Mouse (Mus musculus): ENCODE results near the gene Ephx3. TPM values are rescaled to one million over a fixed set of nuclear protein-coding genes. Genes with fewer than 3 reads are reported as not detected.
"Not testable (repeated sequence)": the region's sequence is repeated elsewhere in the genome, so short reads cannot be mapped to it uniquely, and the experiment has no call there.

Gene Ephx3
- not detected in 2 replicates for polyA plus RNA-seq (2016; fragmentation: Nextera tagmentation; extraction: Ambion mirVana)

DNA sequence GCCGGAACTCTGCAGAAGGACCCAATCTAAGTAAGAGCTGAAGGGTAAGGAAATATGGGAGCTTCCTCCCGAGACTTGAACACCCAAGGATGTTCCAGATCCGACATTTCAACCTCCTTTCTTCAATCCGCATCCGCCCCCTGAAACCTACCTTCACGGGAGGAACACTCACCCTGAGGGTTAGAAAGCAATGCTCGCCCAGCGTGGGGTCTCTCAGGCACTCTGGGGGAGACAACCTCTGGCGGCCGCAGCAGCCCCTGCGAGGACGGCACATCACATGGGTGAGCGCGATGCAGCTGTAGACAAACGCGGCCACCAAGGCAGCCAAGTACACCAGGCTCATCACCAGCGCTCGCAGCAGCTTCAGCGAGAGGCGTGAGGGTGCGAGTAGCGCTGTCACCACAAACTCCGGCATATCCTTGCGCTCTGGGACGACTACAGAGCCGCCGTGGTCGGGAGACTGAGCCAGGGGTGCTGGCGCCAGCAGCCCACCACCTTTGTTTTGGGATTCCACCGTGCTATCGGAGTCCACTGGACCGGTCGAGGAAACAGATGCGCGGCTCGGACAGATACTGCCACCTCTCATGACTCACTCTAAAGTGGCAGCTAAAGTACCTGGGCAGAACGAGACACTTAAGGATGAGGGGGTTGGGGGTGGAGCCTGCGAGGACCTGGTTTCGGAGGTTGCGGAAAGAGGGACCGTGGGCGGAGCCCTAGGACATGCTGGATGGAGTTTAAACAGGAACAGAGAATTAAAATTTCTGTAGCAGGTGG, at the start of gene Ephx3:
Ephx3 (minus strand) TSS at position 687 of the 774 bp plus-strand sequence.
- Histone ChIP-seq H3K9me3 (no peaks in the 10 kb centered on the region), H3K27me3 (ENCODE audit: insufficient read depth, poor library complexity, severe bottlenecking) (peaks cover 39% of the 10 kb centered on the region), H3K4me3 (peak within 1 kb of the TSS; percentile 58), H3K36me3 (no peaks in the 10 kb centered on the region), H3K4me1 (peaks cover 19% of the 10 kb centered on the region), H3K27ac (no peak within 1 kb of the TSS)
- DNase-seq (ENCODE audit: low spot score), result no peak
- 5% methylated on average over 42 of the region's 42 CpGs for WGBS

DNA sequence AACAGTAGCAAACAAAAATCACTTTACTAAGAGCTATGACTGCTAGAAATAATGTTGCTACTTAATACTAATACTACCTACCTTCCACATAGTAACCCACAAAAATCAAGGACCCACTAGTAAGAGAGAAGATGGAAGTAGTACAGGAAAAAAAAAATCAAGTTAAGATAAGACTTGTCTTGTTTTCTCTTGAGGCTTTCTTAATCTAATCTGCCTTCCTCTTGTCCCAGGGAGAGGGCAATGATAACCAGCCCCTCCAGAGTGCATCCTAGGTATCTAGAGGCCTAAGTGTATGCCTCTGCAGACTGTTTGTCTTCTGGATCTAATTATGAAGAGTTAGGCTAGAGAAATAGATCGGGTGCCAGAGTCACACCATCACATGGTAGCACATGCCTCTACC, 49.2 kb upstream of the Ephx3 start:
- DNase-seq (ENCODE audit: low spot score), result no peak
- no peaks in the 10 kb centered on the region for H3K9me3 ChIP-seq
- no peaks in the 10 kb centered on the region for H3K27me3 ChIP-seq (ENCODE audit: insufficient read depth, poor library complexity, severe bottlenecking)
- H3K36me3 ChIP-seq, result peaks cover 13% of the 10 kb centered on the region; the same call in 1 of the 2 replicates
- H3K4me1 ChIP-seq, result peaks cover 31% of the 10 kb centered on the region
- H3K4me3 ChIP-seq, result no peak overlapping the region
- WGBS, result 29% methylated on average over 1 of the region's 1 CpGs
- no peak overlapping the region for H3K27ac ChIP-seq

DNA sequence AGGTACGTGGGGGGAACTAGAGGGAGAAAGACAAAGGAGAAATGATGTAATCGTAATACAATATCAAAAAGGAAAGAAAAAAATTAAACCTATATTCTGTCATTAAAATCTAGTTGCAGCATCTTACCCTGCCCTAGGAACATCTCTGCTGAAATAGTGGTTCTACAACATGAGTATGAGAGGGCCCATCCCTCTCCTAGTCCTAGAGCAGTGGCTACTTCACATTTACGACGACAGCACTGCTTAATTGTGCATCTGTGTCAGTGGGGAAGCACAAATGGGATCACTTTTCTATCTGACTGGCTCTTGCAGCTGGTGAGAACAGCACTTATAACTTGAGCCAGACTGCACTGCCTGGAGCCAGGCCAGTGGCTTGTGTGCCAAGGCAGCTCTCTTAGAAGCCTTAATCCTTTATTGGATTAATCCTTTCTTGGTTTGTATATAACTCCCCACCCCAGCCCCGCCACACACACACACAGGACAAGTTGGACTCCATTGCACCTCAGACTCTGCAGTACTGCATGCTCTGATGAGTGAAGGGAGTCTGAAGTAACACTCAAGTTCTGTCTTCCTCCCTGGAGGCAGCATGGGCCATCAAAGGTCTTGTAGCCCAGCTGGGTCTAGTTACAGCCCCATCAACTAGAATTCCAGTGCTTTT, 46.3 kb upstream of the Ephx3 start:
- no peaks in the 10 kb centered on the region for H3K27me3 ChIP-seq (ENCODE audit: insufficient read depth, poor library complexity, severe bottlenecking)
- H3K36me3 ChIP-seq, result peaks cover 6% of the 10 kb centered on the region; the same call in 1 of the 2 replicates
- DNase-seq (ENCODE audit: low spot score), result no peak
- no peak overlapping the region for H3K27ac ChIP-seq
- H3K9me3 ChIP-seq, result no peaks in the 10 kb centered on the region
- no peak overlapping the region for H3K4me3 ChIP-seq
- WGBS, result 87% methylated on average over 5 of the region's 5 CpGs
- peaks cover 27% of the 10 kb centered on the region for H3K4me1 ChIP-seq

DNA sequence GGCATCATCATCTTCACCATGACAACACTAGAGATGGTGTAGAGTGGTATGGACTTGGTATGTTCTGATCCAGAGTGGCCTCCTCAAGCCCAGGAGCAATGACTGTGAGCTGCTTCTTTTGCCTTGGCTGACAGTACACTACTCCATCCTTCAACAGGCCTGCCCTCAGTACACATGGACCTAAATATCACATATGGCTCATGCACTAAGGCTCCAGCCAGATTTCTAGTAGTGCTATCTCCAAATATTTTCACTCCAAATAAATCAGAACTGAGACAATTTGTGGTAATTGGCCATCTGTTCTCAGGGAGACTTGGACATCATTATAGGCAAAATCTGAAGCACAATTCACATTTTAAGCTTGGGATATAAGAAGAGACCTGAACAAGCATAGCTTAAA, 43.8 kb upstream of the Ephx3 start:
- Histone ChIP-seq H3K9me3 (no peaks in the 10 kb centered on the region), H3K36me3 (peaks cover 23% of the 10 kb centered on the region), H3K4me1 (peaks cover 12% of the 10 kb centered on the region), H3K4me3 (no peak overlapping the region), H3K27ac (no peak overlapping the region), H3K27me3 (ENCODE audit: insufficient read depth, poor library complexity, severe bottlenecking) (no peaks in the 10 kb centered on the region)
- DNase-seq (ENCODE audit: low spot score), result no peak

DNA sequence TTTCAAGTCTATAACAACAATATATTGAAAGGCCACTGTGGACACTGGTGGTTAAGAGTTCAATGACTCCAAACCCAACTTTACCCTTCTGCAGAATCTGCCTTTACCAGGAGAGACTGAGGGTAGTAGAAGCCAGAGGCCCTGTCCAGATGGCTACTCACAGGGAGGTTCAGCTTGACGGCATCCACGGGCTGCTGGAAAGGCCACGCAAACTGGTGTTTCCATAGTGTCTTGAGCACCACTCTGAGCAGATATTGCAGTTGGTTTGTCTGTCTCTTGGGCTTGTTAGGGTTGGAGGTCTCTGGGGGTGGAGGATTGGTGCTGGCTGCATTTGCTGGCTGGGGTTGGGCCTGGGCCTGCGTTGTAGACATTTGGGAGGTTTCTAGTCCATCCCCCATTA, 39.9 kb upstream of the Ephx3 start:
- H3K36me3 ChIP-seq, result peaks cover 56% of the 10 kb centered on the region
- 95% methylated on average over 4 of the region's 4 CpGs for WGBS

DNA sequence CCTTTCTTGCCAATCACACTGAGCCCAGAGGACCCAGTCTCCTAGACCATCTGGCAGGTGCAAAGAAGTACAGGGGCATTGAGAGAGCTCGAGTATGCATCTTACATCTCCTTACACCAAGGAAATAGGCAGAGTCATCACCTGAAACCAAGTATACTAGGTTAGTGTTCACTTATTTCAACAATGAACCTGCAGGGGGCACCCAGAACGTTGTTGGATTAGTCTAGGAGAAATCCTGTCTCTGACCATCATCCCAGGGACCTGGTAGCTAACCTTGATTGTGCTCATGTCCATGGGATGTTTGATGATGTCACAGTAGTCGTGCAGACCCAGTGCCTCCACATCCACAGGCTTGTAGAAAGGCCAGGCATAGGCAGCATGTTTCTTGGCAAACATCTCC, 31.5 kb upstream of the Ephx3 start:
- no peak for DNase-seq (ENCODE audit: low spot score)
- H3K9me3 ChIP-seq, result no peaks in the 10 kb centered on the region
- 80% methylated on average over 3 of the region's 3 CpGs for WGBS
- H3K27ac ChIP-seq, result no peak overlapping the region
- no peaks in the 10 kb centered on the region for H3K4me1 ChIP-seq
- peaks cover 94% of the 10 kb centered on the region for H3K36me3 ChIP-seq
- no peak overlapping the region for H3K4me3 ChIP-seq
- H3K27me3 ChIP-seq (ENCODE audit: insufficient read depth, poor library complexity, severe bottlenecking), result no peaks in the 10 kb centered on the region

More for the DNA sequence above, 39.9 kb upstream of the Ephx3 start:
- no peak for DNase-seq (ENCODE audit: low spot score)
- no peaks in the 10 kb centered on the region for H3K9me3 ChIP-seq
- no peak overlapping the region for H3K4me3 ChIP-seq
- H3K4me1 ChIP-seq, result peaks cover under 1% of the 10 kb centered on the region; the same call in 1 of the 2 replicates
- H3K27ac ChIP-seq, result no peak overlapping the region
- H3K27me3 ChIP-seq (ENCODE audit: insufficient read depth, poor library complexity, severe bottlenecking), result no peaks in the 10 kb centered on the region

DNA sequence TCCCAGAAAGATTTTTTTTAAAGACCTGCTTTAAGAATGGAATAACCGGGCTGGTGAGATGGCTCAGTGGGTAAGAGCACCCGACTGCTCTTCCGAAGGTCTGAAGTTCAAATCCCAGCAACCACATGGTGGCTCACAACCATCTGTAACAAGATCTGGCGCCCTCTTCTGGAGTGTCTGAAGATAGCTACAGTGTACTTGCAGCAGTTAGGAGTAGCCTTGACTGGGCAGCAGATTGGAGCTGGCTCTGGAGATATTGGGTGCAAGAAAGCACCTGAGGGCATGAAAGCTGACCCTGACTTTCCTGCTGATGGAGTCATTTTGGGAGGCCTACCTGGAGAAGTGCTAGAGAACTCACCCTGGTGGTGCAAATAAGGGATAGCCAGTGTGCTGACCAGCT, 26.2 kb upstream of the Ephx3 start:
- not testable (repeated sequence) for H3K27ac ChIP-seq; H3K4me1 ChIP-seq; H3K9me3 ChIP-seq; H3K27me3 ChIP-seq (ENCODE audit: insufficient read depth, poor library complexity, severe bottlenecking); DNase-seq (ENCODE audit: low spot score); H3K4me3 ChIP-seq
- 74% methylated on average over 4 of the region's 4 CpGs for WGBS
- peaks cover 93% of the 10 kb centered on the region for H3K36me3 ChIP-seq

DNA sequence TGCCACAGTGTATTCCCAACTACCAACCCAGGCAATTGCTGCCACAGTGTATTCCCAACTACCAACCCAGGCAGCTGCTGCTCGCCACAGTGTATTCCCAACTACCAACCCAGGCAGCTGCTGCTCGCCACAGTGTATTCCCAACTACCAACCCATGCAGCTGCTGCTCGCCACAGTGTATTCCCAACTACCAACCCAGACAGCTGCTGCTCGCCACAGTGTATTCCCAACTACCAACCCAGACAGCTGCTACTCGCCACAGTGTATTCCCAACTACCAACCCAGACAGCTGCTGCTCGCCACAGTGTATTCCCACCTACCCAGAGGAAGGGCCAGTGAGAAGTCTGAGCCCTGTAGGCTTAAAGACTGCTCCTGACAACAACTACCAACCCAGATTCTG, 22.2 kb upstream of the Ephx3 start:
- not testable (repeated sequence) for H3K27ac ChIP-seq; H3K27me3 ChIP-seq (ENCODE audit: insufficient read depth, poor library complexity, severe bottlenecking); DNase-seq (ENCODE audit: low spot score); H3K4me3 ChIP-seq; H3K9me3 ChIP-seq
- WGBS, result 92% methylated on average over 6 of the region's 6 CpGs
- Histone ChIP-seq H3K4me1 (peaks cover 24% of the 10 kb centered on the region), H3K36me3 (peaks cover 95% of the 10 kb centered on the region)

DNA sequence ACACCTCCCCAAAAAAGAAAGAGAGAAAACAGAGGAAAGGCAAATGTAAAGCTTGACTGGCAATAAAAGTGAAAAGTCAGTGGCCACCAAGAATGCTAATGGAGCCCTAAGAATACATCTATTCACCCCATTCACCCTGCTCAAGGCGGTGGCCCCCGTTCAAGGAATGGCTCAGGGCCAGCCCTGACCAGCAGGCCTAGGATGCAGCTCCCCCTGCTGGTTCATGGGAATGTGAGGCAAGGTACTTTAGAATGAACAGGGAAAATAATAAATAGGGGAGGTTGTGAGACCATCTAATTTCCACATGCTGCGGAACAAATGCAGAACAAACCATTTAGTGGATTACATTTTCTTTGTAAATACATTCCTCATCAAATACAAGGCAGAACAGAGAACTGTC, 20.4 kb upstream of the Ephx3 start:
- Histone ChIP-seq H3K36me3 (peaks cover 95% of the 10 kb centered on the region), H3K9me3 (no peaks in the 10 kb centered on the region), H3K27me3 (ENCODE audit: insufficient read depth, poor library complexity, severe bottlenecking) (no peaks in the 10 kb centered on the region), H3K4me1 (peaks cover 24% of the 10 kb centered on the region), H3K4me3 (no peak overlapping the region), H3K27ac (no peak overlapping the region)
- no peak for DNase-seq (ENCODE audit: low spot score)
- 69% methylated on average over 3 of the region's 3 CpGs for WGBS

DNA sequence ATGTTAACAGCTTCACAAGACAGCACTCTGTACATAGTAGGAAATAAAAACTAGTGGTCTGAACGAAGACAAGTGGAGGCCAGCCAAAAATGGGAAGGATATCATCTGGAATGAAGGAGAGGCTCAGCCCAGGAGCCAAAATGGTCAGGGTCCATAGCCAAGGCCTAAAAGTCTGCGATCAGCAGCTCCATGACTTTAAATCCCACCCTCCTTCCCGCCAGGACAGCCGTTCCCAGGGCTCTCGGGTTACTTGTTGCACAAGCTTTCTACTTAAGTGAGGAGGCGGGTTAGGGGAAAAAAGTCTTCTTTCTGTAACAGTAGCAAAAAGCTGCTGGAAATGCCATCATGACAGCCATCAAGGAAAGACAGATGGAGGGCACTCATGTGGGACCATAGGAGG, 19.8 kb upstream of the Ephx3 start:
- Histone ChIP-seq H3K4me3 (no peak overlapping the region), H3K4me1 (peaks cover 24% of the 10 kb centered on the region), H3K27ac (no peak overlapping the region), H3K27me3 (ENCODE audit: insufficient read depth, poor library complexity, severe bottlenecking) (no peaks in the 10 kb centered on the region), H3K36me3 (peaks cover 95% of the 10 kb centered on the region), H3K9me3 (no peaks in the 10 kb centered on the region)
- no peak for DNase-seq (ENCODE audit: low spot score)
- WGBS, result 86% methylated on average over 6 of the region's 6 CpGs

DNA sequence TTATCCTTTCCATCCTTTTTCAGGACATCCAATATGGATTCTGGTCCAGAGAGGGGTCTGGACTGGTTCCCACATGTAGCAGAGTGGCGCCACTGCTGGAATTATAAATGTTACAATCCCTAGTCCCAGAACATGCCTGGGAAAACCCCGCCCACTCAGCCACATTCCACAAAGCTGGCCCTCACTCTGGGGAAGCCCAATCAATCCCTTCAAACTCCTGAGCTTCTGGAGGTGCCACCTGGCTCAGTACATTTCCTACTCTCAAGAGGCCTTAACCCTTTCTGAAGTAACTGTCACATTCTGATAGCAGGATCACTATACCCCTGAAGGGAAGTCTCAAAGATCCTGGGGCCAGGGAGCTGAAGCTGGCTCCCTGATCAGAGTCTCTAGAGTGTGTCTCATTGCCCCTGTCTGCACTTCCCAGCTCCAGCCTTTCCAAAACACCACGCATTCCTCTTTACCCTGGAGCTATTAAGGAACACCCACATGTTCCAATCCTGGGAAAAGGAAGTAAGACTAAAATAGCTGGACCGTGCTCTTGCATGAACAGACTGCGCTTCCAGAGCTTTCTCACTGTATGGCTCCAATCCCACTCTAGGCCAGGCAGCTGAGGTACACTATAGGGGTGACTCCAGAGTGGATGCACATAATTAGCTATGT, 18.4 kb upstream of the Ephx3 start:
- DNase-seq (ENCODE audit: low spot score), result no peak
- Histone ChIP-seq H3K27me3 (ENCODE audit: insufficient read depth, poor library complexity, severe bottlenecking) (no peaks in the 10 kb centered on the region), H3K27ac (0 out of 2 replicates have a peak overlapping the region, but pooled peaks have one; percentile 36), H3K36me3 (peaks cover 95% of the 10 kb centered on the region), H3K4me1 (peaks cover 24% of the 10 kb centered on the region), H3K9me3 (no peaks in the 10 kb centered on the region), H3K4me3 (no peak overlapping the region)
- WGBS, result 52% methylated on average over 5 of the region's 5 CpGs

DNA sequence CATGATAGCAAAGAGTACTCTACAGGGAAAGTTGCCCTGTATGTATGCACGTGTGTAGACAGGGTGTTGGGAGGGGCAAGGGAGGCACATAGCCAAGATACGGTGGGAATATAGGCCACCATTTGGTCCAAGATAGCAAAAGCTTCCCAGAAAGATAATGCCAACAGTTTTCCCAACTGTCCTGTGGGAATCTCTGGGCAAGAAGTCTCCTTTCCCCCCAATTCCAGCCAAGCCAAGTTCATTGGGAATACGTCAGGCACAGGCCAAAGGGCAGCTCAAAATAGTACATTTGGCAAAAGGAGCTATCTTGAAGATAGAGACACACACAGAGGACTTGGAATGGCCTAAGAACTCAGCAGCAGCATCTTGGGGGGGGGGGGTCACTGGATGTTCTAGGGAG, 16.0 kb upstream of the Ephx3 start:
- H3K9me3 ChIP-seq, result no peaks in the 10 kb centered on the region
- no peak overlapping the region for H3K4me3 ChIP-seq
- H3K27ac ChIP-seq, result no peak overlapping the region
- WGBS, result 79% methylated on average over 3 of the region's 3 CpGs
- no peak for DNase-seq (ENCODE audit: low spot score)
- peaks cover 24% of the 10 kb centered on the region for H3K4me1 ChIP-seq
- H3K36me3 ChIP-seq, result peaks cover 95% of the 10 kb centered on the region
- no peaks in the 10 kb centered on the region for H3K27me3 ChIP-seq (ENCODE audit: insufficient read depth, poor library complexity, severe bottlenecking)

DNA sequence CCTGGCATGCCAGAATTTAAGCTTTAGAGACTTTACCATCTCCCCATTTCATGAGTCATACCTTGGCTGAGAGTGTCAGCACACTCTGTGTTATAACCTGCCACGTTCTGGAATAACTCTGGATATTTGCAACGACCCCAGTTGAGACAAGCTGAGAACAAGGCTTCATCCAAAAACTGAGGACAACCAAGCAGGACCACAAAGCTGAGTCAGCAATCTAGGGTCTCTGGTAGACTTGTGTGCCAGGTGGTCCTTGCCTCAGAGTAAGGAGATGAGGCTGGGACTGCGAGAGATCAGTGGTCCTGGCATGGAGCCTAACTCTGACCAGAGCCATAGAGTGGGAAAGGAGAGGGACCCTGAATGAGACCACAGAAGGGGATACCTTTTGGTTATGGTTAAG, 13.6 kb upstream of the Ephx3 start:
- H3K36me3 ChIP-seq, result peaks cover 95% of the 10 kb centered on the region
- no peaks in the 10 kb centered on the region for H3K9me3 ChIP-seq
- no peak overlapping the region for H3K4me3 ChIP-seq
- H3K27me3 ChIP-seq (ENCODE audit: insufficient read depth, poor library complexity, severe bottlenecking), result no peaks in the 10 kb centered on the region
- peaks cover 11% of the 10 kb centered on the region for H3K4me1 ChIP-seq
- no peak for DNase-seq (ENCODE audit: low spot score)
- WGBS, result 83% methylated on average over 3 of the region's 3 CpGs
- no peak overlapping the region for H3K27ac ChIP-seq
